Mouse (Mus musculus) midbrain, postnatal 0 days (tissue): Measurements from ENCODE around the gene Usp12. TPM values are rescaled to one million over a fixed set of nuclear protein-coding genes. Genes with fewer than 3 reads are reported as not detected.
A peak's percentile ranks its signal among the peaks of the same experiment; 100 is the strongest.

Source experiments
- ATAC-seq: fragments of 200-750 bp; cut with Nextera tagmentation; 2 replicates; pipeline ENCODE4 v1.8.0; 2017; ENCODE audit warnings: moderate number of reproducible peaks, mild to moderate bottlenecking, moderate TSS enrichment, moderate library complexity; ENCODE audit not compliant: low FRiP score
- DNase-seq: peaks from one replicate; pipeline ENCODE4 v3.0.0-alpha.2; 2015; ENCODE audit warnings: low spot score
- H3K27ac ChIP-seq: fragments of 300-500 bp; sonication (generic); 2 replicates; pipeline ENCODE4 v1.5.1; 2014; ENCODE audit warnings: low read depth, mild to moderate bottlenecking, low read length, mixed read lengths
- H3K27me3 ChIP-seq: fragments of 300-500 bp; sonication (generic); 2 replicates; pipeline ENCODE4 v1.6.1; 2014; ENCODE audit warnings: low read length, control low read depth, mixed read lengths; ENCODE audit not compliant: insufficient read depth
- H3K36me3 ChIP-seq: fragments of 300-500 bp; sonication (generic); 2 replicates; pipeline ENCODE4 v1.6.1; 2014; ENCODE audit warnings: low read length, control low read depth, mixed read lengths; ENCODE audit not compliant: insufficient read depth
- H3K4me1 ChIP-seq: fragments of 300-500 bp; sonication (generic); 2 replicates; pipeline ENCODE4 v1.6.1; 2014; ENCODE audit warnings: mild to moderate bottlenecking, control low read depth, antibody characterized with exemption, low read length, mixed read lengths; ENCODE audit not compliant: insufficient read depth
- H3K4me2 ChIP-seq: fragments of 300-500 bp; sonication (generic); 2 replicates; pipeline ENCODE4 v1.6.1; 2014; ENCODE audit warnings: low read depth, mild to moderate bottlenecking, low read length, mixed read lengths; ENCODE audit not compliant: poor library complexity, severe bottlenecking
- H3K4me3 ChIP-seq: fragments of 300-500 bp; sonication (generic); 2 replicates; pipeline ENCODE4 v1.5.1; 2014; ENCODE audit warnings: low read depth, mild to moderate bottlenecking, low read length, moderate library complexity
- H3K9ac ChIP-seq: fragments of 300-500 bp; sonication (generic); replicated peaks from 2 replicates; pipeline ENCODE4 v1.6.1; 2014; ENCODE audit warnings: mild to moderate bottlenecking, low read length, moderate library complexity, mixed read lengths; ENCODE audit not compliant: poor library complexity, severe bottlenecking
- H3K9me3 ChIP-seq: fragments of 300-500 bp; sonication (generic); 2 replicates; pipeline ENCODE4 v1.6.1; 2016; ENCODE audit warnings: low read length, control low read depth
- CTCF ChIP-seq: IDR thresholded peaks from 2 replicates; pipeline ENCODE4 v1.5.1; 2016; ENCODE audit warnings: antibody characterized with exemption, mild to moderate bottlenecking
- WGBS: fragments of 180-500 bp; shearing (Covaris S2); extraction: QIAGEN DNeasy Blood & Tissue Kit; methylation state at CpG from one replicate; pipeline ENCODE4 v1.1.7; 2014; 5-methylcytosine and 5-hydroxymethylcytosine counted together
- polyA plus RNA-seq: library from polyadenylated mRNA; unstranded; fragments of >200 nt; fragmentation: Nextera tagmentation; extraction: Ambion mirVana; gene quantifications from 2 replicates; pipeline ENCODE4 v1.2.1, GENCODE M21; 2015
- total RNA-seq: library from RNA; depleted of rRNA; stranded (reverse); fragments of >200 nt; gene quantifications from 2 replicates; pipeline ENCODE4 v1.2.3, GENCODE M21; 2014; rRNA removed

Usp12 gene
- total and polyA plus RNA-seq, 2 experiments from 2014 or later: 14.1 to 24.1 TPM

- Histone ChIP-seq H3K9ac (no peak overlapping the region), H3K27ac (peak overlapping the region; percentile 18; the same call in 1 of the 2 replicates), H3K9me3 (no peaks in the 10 kb centered on the region), H3K4me2 (no peak overlapping the region), H3K4me3 (no peak overlapping the region), H3K36me3 (no peaks in the 10 kb centered on the region), H3K27me3 (no peaks in the 10 kb centered on the region), H3K4me1 (no peaks in the 10 kb centered on the region)
- no peak for TF ChIP-seq CTCF
- DNase-seq: no peak
- no peak for ATAC-seq
- 82% methylated on average over 5 of the region's 5 CpGs for WGBS
Measured at GRCm38 (mm10) chr5:146692976-146693361, 101.8 kb downstream of the Usp12 start.

GRCm38 (mm10) chr5:146692361-146692975 lies 102.3 kb downstream of the Usp12 start:
- WGBS: 44% methylated on average over 7 of the region's 7 CpGs
- Histone ChIP-seq H3K4me3 (no peak overlapping the region), H3K4me2 (no peak overlapping the region), H3K9me3 (no peaks in the 10 kb centered on the region), H3K27me3 (no peaks in the 10 kb centered on the region), H3K27ac (peak overlapping the region; percentile 18), H3K36me3 (no peaks in the 10 kb centered on the region), H3K9ac (no peak overlapping the region), H3K4me1 (no peaks in the 10 kb centered on the region)
- no peak for TF ChIP-seq CTCF
- DNase-seq: peak; percentile 66
- ATAC-seq: peak; percentile 65; the same call in 1 of the 2 replicates

GRCm38 (mm10) chr5:146691745-146692144 lies 103.1 kb downstream of the Usp12 start:
- no peak overlapping the region for H3K27ac ChIP-seq
- TF ChIP-seq CTCF: peak; percentile 30; the same call in 1 of the 2 replicates
- H3K4me2 ChIP-seq: no peak overlapping the region
- no peak overlapping the region for H3K4me3 ChIP-seq
- DNase-seq (no peak), ATAC-seq (no peak)
- WGBS: 80% methylated on average over 8 of the region's 8 CpGs
- H3K4me1 ChIP-seq: no peaks in the 10 kb centered on the region
- H3K9me3 ChIP-seq: no peaks in the 10 kb centered on the region
- H3K9ac ChIP-seq: no peak overlapping the region
- H3K36me3 ChIP-seq: no peaks in the 10 kb centered on the region
- no peaks in the 10 kb centered on the region; the same call in 1 of the 2 replicates for H3K27me3 ChIP-seq

GRCm38 (mm10) chr5:146687541-146688313 lies 107.1 kb downstream of the Usp12 start:
- no peaks in the 10 kb centered on the region; the same call in 1 of the 2 replicates for H3K27me3 ChIP-seq
- no peaks in the 10 kb centered on the region for H3K4me1 ChIP-seq
- DNase-seq (no peak), ATAC-seq (no peak)
- no peak overlapping the region for H3K9ac ChIP-seq
- H3K4me3 ChIP-seq: no peak overlapping the region
- H3K27ac ChIP-seq: no peak overlapping the region
- H3K9me3 ChIP-seq: no peaks in the 10 kb centered on the region
- WGBS: 49% methylated on average over 17 of the region's 17 CpGs
- no peaks in the 10 kb centered on the region for H3K36me3 ChIP-seq
- H3K4me2 ChIP-seq: no peak overlapping the region
- no peak for TF ChIP-seq CTCF

- TF ChIP-seq CTCF: no peak
- no peak for ATAC-seq
- WGBS: 82% methylated on average over 12 of the region's 12 CpGs
Measured at GRCm38 (mm10) chr5:146686954-146687353, 107.9 kb downstream of the Usp12 start.

More at GRCm38 (mm10) chr5:146686954-146687353, 107.9 kb downstream of the Usp12 start:
- Histone ChIP-seq H3K4me1 (no peaks in the 10 kb centered on the region), H3K4me2 (no peak overlapping the region), H3K36me3 (no peaks in the 10 kb centered on the region), H3K4me3 (no peak overlapping the region), H3K27ac (no peak overlapping the region), H3K9ac (no peak overlapping the region), H3K9me3 (no peaks in the 10 kb centered on the region), H3K27me3 (no peaks in the 10 kb centered on the region; the same call in 1 of the 2 replicates)
- DNase-seq: no peak

Other genes with a start within 250 kb of the Usp12 start
- gene Gm3415, start 238.9 kb downstream of the Usp12 start, total RNA-seq: not detected in 2 replicates
- gene Gm3415, start 238.9 kb downstream of the Usp12 start, polyA plus RNA-seq: not detected in 2 replicates
- 43.4 and 48.0 TPM in 2 replicates for gene Gpr12, start 209.8 kb downstream of the Usp12 start, total RNA-seq
- 33.9 and 34.2 TPM in 2 replicates for gene Gpr12, start 209.8 kb downstream of the Usp12 start, polyA plus RNA-seq
- 217 and 224 TPM in 2 replicates for gene Rpl21, start 37.9 kb upstream of the Usp12 start, total RNA-seq
- 328 and 334 TPM in 2 replicates for gene Rpl21, start 37.9 kb upstream of the Usp12 start, polyA plus RNA-seq
- 14.6 and 18.3 TPM in 2 replicates for gene Rasl11a, start 50.1 kb upstream of the Usp12 start, total RNA-seq
- gene Rasl11a, start 50.1 kb upstream of the Usp12 start, polyA plus RNA-seq: 17.8 and 18.8 TPM in 2 replicates
- gene Gtf3a, start 153.7 kb upstream of the Usp12 start, total RNA-seq: 61.3 and 64.8 TPM in 2 replicates
- 102 and 104 TPM in 2 replicates for gene Gtf3a, start 153.7 kb upstream of the Usp12 start, polyA plus RNA-seq
- 15.8 and 25.8 TPM in 2 replicates for gene Mtif3, start 168.8 kb upstream of the Usp12 start, total RNA-seq
- gene Mtif3, start 168.8 kb upstream of the Usp12 start, polyA plus RNA-seq: 17.1 and 20.5 TPM in 2 replicates